Mouse (Mus musculus): ENCODE results near the gene Vmn1r75.

Gene Vmn1r75

DNA sequence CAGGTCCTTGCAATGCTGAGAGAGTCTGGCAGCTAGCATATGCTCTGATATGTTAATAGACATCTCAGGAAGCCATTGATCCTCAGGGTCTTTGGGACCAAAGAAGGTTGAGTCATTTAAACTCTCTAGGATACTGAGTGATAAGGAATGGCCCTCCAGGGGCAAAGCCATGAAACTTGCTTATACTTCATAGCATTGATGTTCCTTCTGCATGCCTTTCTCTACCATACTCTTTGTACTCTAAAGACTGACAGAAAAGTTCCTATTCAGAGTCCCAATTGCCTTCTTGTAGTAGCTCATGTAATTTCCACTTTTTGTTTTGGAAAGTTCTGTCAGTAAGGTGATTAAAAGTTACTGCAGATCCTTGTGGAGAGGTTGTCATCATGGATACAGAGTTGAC lies at the start of gene Vmn1r75:
Vmn1r75 (plus strand) TSS at position 301 of the 400 bp plus-strand sequence.
- DNase-seq (ENCODE audit: low spot score in 2 of 2), result no peak

DNA sequence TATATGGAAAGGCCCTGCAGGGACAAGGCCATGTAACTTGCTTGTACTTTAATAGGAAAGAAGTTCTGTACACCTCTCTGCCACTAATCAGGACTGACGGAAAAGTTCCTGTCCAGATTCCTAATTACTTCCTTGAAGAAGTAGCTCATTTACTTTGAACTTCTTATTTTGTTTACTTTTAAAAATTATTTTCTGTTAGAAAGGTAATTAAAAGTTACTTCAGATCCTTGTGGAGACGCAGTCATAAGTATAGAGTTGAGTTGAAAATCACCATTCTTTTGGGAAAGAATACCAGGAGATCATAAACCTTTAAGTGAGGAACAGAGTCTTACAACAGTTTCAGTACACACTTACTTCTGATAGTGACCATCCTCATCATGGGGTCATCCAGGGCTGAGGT lies 40.8 kb upstream of the Vmn1r75 start, which contains the start of gene Vmn1r74:
Vmn1r74 (plus strand) TSS at position 301 of the 400 bp plus-strand sequence.
- DNase-seq (ENCODE audit: low spot score in 2 of 2), result no peak

All from right cerebral cortex, postnatal 36 days (tissue).